Mouse (Mus musculus) liver, embryonic 13.5 days (tissue): Measurements from ENCODE around the gene Oxct2a. TPM values are rescaled to one million over a fixed set of nuclear protein-coding genes. Genes with fewer than 3 reads are reported as not detected.
A peak's percentile ranks its signal among the peaks of the same experiment; 100 is the strongest.
"Not testable (repeated sequence)": the region's sequence is repeated elsewhere in the genome, so short reads cannot be mapped to it uniquely, and the experiment has no call there.

Source experiments
- ATAC-seq: fragments of 200-750 bp; cut with Nextera tagmentation; 2 replicates; pipeline ENCODE4 v1.8.0; 2017; ENCODE audit warnings: low read depth, mild to moderate bottlenecking, moderate number of reproducible peaks, moderate library complexity
- DNase-seq: peaks from one replicate; pipeline ENCODE4 v3.0.0; 2022
- H3K27ac ChIP-seq: fragments of 300-500 bp; sonication (generic); 2 replicates; pipeline ENCODE4 v1.5.1; 2015; ENCODE audit warnings: moderate library complexity, mild to moderate bottlenecking, inconsistent platforms
- H3K27me3 ChIP-seq: fragments of 300-500 bp; sonication (generic); 2 replicates; pipeline ENCODE4 v1.6.1; 2015; ENCODE audit warnings: mild to moderate bottlenecking, inconsistent platforms
- H3K36me3 ChIP-seq: fragments of 300-500 bp; sonication (generic); 2 replicates; pipeline ENCODE4 v1.6.1; 2015; ENCODE audit warnings: mild to moderate bottlenecking, inconsistent platforms
- H3K4me1 ChIP-seq: fragments of 300-500 bp; sonication (generic); replicated peaks from 2 replicates; pipeline ENCODE4 v1.6.1; 2015; ENCODE audit warnings: inconsistent platforms
- H3K4me2 ChIP-seq: fragments of 300-500 bp; sonication (generic); 2 replicates; pipeline ENCODE4 v1.6.1; 2015; ENCODE audit warnings: inconsistent platforms, mild to moderate bottlenecking, moderate library complexity
- H3K4me3 ChIP-seq: fragments of 300-500 bp; sonication (generic); replicated peaks from 2 replicates; pipeline ENCODE4 v1.5.1; 2015; ENCODE audit warnings: mild to moderate bottlenecking, inconsistent platforms
- H3K9ac ChIP-seq: fragments of 300-500 bp; sonication (generic); 2 replicates; pipeline ENCODE4 v1.6.1; 2015; ENCODE audit warnings: mild to moderate bottlenecking, inconsistent platforms
- H3K9me3 ChIP-seq: fragments of 300-500 bp; sonication (generic); replicated peaks from 2 replicates; pipeline ENCODE4 v1.6.1; 2016; ENCODE audit warnings: inconsistent platforms
- WGBS: fragments of 180-500 bp; shearing (Covaris S2); methylation state at CpG from one replicate; pipeline ENCODE4 v1.1.7; 2015; ENCODE audit not compliant: insufficient replicate concordance; 5-methylcytosine and 5-hydroxymethylcytosine counted together
- polyA plus RNA-seq: library from polyadenylated mRNA; unstranded; fragments of >200 nt; fragmentation: Nextera tagmentation; extraction: Ambion mirVana; gene quantifications from 2 replicates; pipeline ENCODE4 v1.2.1, GENCODE M21; 2015

Gene Oxct2a
- polyA plus RNA-seq, 1 experiment from 2014 or later = 0.06 TPM

- Histone ChIP-seq H3K4me2 (no peak overlapping the region), H3K4me3 (no peak overlapping the region), H3K9me3 (no peaks in the 10 kb centered on the region), H3K9ac (no peak overlapping the region), H3K27ac (no peak overlapping the region), H3K27me3 (no peaks in the 10 kb centered on the region), H3K4me1 (peaks cover 23% of the 10 kb centered on the region), H3K36me3 (peaks cover 99% of the 10 kb centered on the region)
- WGBS = 78% methylated on average over 7 of the region's 7 CpGs
- no peak for ATAC-seq
- no peak for DNase-seq
Observed at GRCm38 (mm10) chr4:123293661-123294443, 29.6 kb downstream of the Oxct2a start.

GRCm38 (mm10) chr4:123292989-123293388 lies 30.4 kb downstream of the Oxct2a start:
- peaks cover 100% of the 10 kb centered on the region for H3K36me3 ChIP-seq
- H3K9me3 ChIP-seq = no peaks in the 10 kb centered on the region
- ATAC-seq (no peak), DNase-seq (no peak)
- H3K27me3 ChIP-seq = no peaks in the 10 kb centered on the region
- WGBS = 83% methylated on average over 7 of the region's 7 CpGs
- no peak overlapping the region for H3K27ac ChIP-seq
- H3K4me2 ChIP-seq = no peak overlapping the region
- H3K4me1 ChIP-seq = peaks cover 29% of the 10 kb centered on the region
- no peak overlapping the region for H3K9ac ChIP-seq
- H3K4me3 ChIP-seq = no peak overlapping the region

GRCm38 (mm10) chr4:123292390-123292789 lies 31.0 kb downstream of the Oxct2a start:
- Histone ChIP-seq H3K9ac (no peak overlapping the region), H3K4me3 (no peak overlapping the region), H3K36me3 (peaks cover 100% of the 10 kb centered on the region), H3K9me3 (no peaks in the 10 kb centered on the region), H3K4me1 (peaks cover 35% of the 10 kb centered on the region), H3K27ac (no peak overlapping the region), H3K4me2 (no peak overlapping the region), H3K27me3 (no peaks in the 10 kb centered on the region)
- no peak for DNase-seq
- whole genome bisulfite sequencing = 74% methylated on average over 3 of the region's 3 CpGs
- no peak for ATAC-seq

- DNase-seq = no peak
- Histone ChIP-seq H3K9ac (peak overlapping the region; percentile 41; the same call in 1 of the 2 replicates), H3K36me3 (peaks cover 100% of the 10 kb centered on the region), H3K27me3 (no peaks in the 10 kb centered on the region), H3K9me3 (no peaks in the 10 kb centered on the region), H3K27ac (peak overlapping the region; percentile 96), H3K4me2 (peak overlapping the region; percentile 81), H3K4me3 (0 out of 2 replicates have a peak overlapping the region, but pooled peaks have one; percentile 94), H3K4me1 (peaks cover 61% of the 10 kb centered on the region)
- 90% methylated on average over 12 of the region's 12 CpGs for WGBS
- no peak for ATAC-seq
Observed at GRCm38 (mm10) chr4:123289038-123289437, 34.4 kb downstream of the Oxct2a start.

- Histone ChIP-seq H3K27ac (peak overlapping the region; percentile 96), H3K36me3 (peaks cover 82% of the 10 kb centered on the region), H3K9ac (peak overlapping the region; percentile 93), H3K4me3 (peak overlapping the region; percentile 94), H3K9me3 (no peaks in the 10 kb centered on the region), H3K4me1 (peaks cover 63% of the 10 kb centered on the region), H3K27me3 (no peaks in the 10 kb centered on the region), H3K4me2 (peak overlapping the region; percentile 81)
- ATAC-seq = peak; percentile 82
- peak; percentile 85 for DNase-seq
- whole genome bisulfite sequencing = 15% methylated on average over 2 of the region's 2 CpGs
Observed at GRCm38 (mm10) chr4:123286790-123287189, 36.6 kb downstream of the Oxct2a start.

GRCm38 (mm10) chr4:123284731-123285624 lies 38.5 kb downstream of the Oxct2a start:
- peaks cover 65% of the 10 kb centered on the region for H3K4me1 ChIP-seq
- 31% methylated on average over 6 of the region's 6 CpGs for WGBS
- peak; percentile 47 for ATAC-seq
- H3K9me3 ChIP-seq = no peaks in the 10 kb centered on the region
- H3K27me3 ChIP-seq = no peaks in the 10 kb centered on the region
- peak overlapping the region; percentile 94 for H3K4me3 ChIP-seq
- peak overlapping the region; percentile 81 for H3K4me2 ChIP-seq
- peak overlapping the region; percentile 96 for H3K27ac ChIP-seq
- H3K36me3 ChIP-seq = peaks cover 64% of the 10 kb centered on the region
- peak overlapping the region; percentile 93 for H3K9ac ChIP-seq
- DNase-seq = no peak

- H3K27me3 ChIP-seq, ATAC-seq, DNase-seq, H3K9me3 ChIP-seq: not testable (repeated sequence)
- H3K4me1 ChIP-seq = peaks cover 58% of the 10 kb centered on the region
- peak overlapping the region; percentile 94 for H3K4me3 ChIP-seq
- peaks cover 51% of the 10 kb centered on the region for H3K36me3 ChIP-seq
- WGBS = under 1% methylated on average over 14 of the region's 15 CpGs
- H3K27ac ChIP-seq = peak overlapping the region; percentile 96
- peak overlapping the region; percentile 93 for H3K9ac ChIP-seq
- peak overlapping the region; percentile 81 for H3K4me2 ChIP-seq
Observed at GRCm38 (mm10) chr4:123283675-123284064, 39.8 kb downstream of the Oxct2a start.

- peak overlapping the region; percentile 81 for H3K4me2 ChIP-seq
- peak overlapping the region; percentile 94 for H3K4me3 ChIP-seq
- peaks cover 45% of the 10 kb centered on the region for H3K36me3 ChIP-seq
- ATAC-seq = peak; percentile 21
- not testable (repeated sequence) for H3K9me3 ChIP-seq, H3K27me3 ChIP-seq, DNase-seq
- WGBS = 1% methylated on average over 40 of the region's 55 CpGs
- peak overlapping the region; percentile 96 for H3K27ac ChIP-seq
- peak overlapping the region; percentile 93 for H3K9ac ChIP-seq
- H3K4me1 ChIP-seq = peaks cover 52% of the 10 kb centered on the region
Observed at GRCm38 (mm10) chr4:123282915-123283674, 40.3 kb downstream of the Oxct2a start.

GRCm38 (mm10) chr4:123282500-123282899 lies 40.9 kb downstream of the Oxct2a start:
- Histone ChIP-seq H3K36me3 (peaks cover 39% of the 10 kb centered on the region), H3K4me3 (peak overlapping the region; percentile 94), H3K4me1 (peaks cover 46% of the 10 kb centered on the region), H3K9ac (peak overlapping the region; percentile 93), H3K27me3 (no peaks in the 10 kb centered on the region), H3K27ac (peak overlapping the region; percentile 96), H3K9me3 (no peaks in the 10 kb centered on the region), H3K4me2 (peak overlapping the region; percentile 81)
- under 1% methylated on average over 25 of the region's 25 CpGs for WGBS
- ATAC-seq (peak; percentile 85), DNase-seq (peak; percentile 93)

- H3K9ac ChIP-seq = no peak overlapping the region
- no peak for DNase-seq
- H3K9me3 ChIP-seq = no peaks in the 10 kb centered on the region
- no peak overlapping the region for H3K4me3 ChIP-seq
- H3K36me3 ChIP-seq = peaks cover 15% of the 10 kb centered on the region
- ATAC-seq = no peak
- H3K27me3 ChIP-seq = peaks cover 3% of the 10 kb centered on the region; the same call in 1 of the 2 replicates
- no peak overlapping the region for H3K27ac ChIP-seq
- 44% methylated on average over 3 of the region's 3 CpGs for WGBS
- no peak overlapping the region for H3K4me2 ChIP-seq
- H3K4me1 ChIP-seq = peaks cover 28% of the 10 kb centered on the region
Observed at GRCm38 (mm10) chr4:123280117-123280516, 43.3 kb downstream of the Oxct2a start.
